Mouse (Mus musculus) midbrain, embryonic 14.5 days (tissue): Measurements from ENCODE around the gene Wfdc21. TPM values are rescaled to one million over a fixed set of nuclear protein-coding genes. Genes with fewer than 3 reads are reported as not detected.

Source experiments
- ATAC-seq: fragments of 200-750 bp; cut with Nextera tagmentation; 2 replicates; pipeline ENCODE4 v1.8.0; 2017; ENCODE audit warnings: moderate number of reproducible peaks, moderate library complexity; ENCODE audit not compliant: low FRiP score, low TSS enrichment
- DNase-seq: peaks from one replicate; pipeline ENCODE4 v3.0.0-alpha.2; 2015
- H3K27ac ChIP-seq: fragments of 300-500 bp; sonication (generic); replicated peaks from 2 replicates; pipeline ENCODE4 v1.5.1; 2014; ENCODE audit warnings: mild to moderate bottlenecking, low read depth, low read length, moderate library complexity
- H3K27me3 ChIP-seq: fragments of 300-500 bp; sonication (generic); 2 replicates; pipeline ENCODE4 v1.6.1; 2014; ENCODE audit warnings: low read length, control low read depth, mixed read lengths; ENCODE audit not compliant: control insufficient read depth, insufficient read depth
- H3K36me3 ChIP-seq: fragments of 300-500 bp; sonication (generic); 2 replicates; pipeline ENCODE4 v1.6.1; 2014; ENCODE audit warnings: low read length, control low read depth; ENCODE audit not compliant: control insufficient read depth, insufficient read depth
- H3K4me1 ChIP-seq: fragments of 300-500 bp; sonication (generic); 2 replicates; pipeline ENCODE4 v1.6.1; 2014; ENCODE audit warnings: mild to moderate bottlenecking, antibody characterized with exemption, low read length, control low read depth; ENCODE audit not compliant: control insufficient read depth, insufficient read depth
- H3K4me2 ChIP-seq: fragments of 300-500 bp; sonication (generic); 2 replicates; pipeline ENCODE4 v1.6.1; 2014; ENCODE audit warnings: mild to moderate bottlenecking, low read length, moderate library complexity
- H3K4me3 ChIP-seq: fragments of 300-500 bp; sonication (generic); replicated peaks from 2 replicates; pipeline ENCODE4 v1.5.1; 2014; ENCODE audit warnings: low read depth, low read length
- H3K9ac ChIP-seq: fragments of 300-500 bp; sonication (generic); replicated peaks from 2 replicates; pipeline ENCODE4 v1.6.1; 2014; ENCODE audit warnings: mild to moderate bottlenecking, low read length, moderate library complexity
- H3K9me3 ChIP-seq: fragments of 300-500 bp; sonication (generic); 2 replicates; pipeline ENCODE4 v1.6.1; 2016; ENCODE audit warnings: low read length, control low read depth, mixed read lengths; ENCODE audit not compliant: control insufficient read depth
- WGBS: fragments of 180-500 bp; shearing (Covaris S2); extraction: QIAGEN DNeasy Blood & Tissue Kit; methylation state at CpG from one replicate; pipeline ENCODE4 v1.1.7; 2014; 5-methylcytosine and 5-hydroxymethylcytosine counted together
- polyA plus RNA-seq: library from polyadenylated mRNA; unstranded; fragments of >200 nt; fragmentation: Nextera tagmentation; extraction: Ambion mirVana; gene quantifications from 2 replicates; pipeline ENCODE4 v1.2.1, GENCODE M21; 2014

Wfdc21 gene
- polyA plus RNA-seq, 1 experiment from 2014 or later: not detected

DNA sequence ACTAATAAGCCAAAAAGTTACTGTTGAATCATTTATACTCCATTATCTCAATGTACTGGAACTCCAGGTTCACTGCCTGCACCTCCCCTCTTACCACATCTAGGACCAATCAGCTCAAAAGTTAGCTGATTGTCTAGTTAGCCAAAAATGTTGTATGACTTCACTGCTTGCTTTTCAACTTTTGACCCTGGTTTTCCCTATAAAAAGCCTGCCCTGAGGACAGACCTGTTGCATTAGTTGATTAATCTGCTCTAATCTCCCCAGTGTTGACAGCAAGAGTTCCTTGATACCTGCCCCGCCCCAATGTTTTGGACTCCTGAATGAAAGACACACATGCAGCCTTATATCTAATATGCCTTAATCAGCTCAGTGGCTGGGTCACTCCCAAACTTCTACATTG lies 15.6 kb upstream of the Wfdc21 start:
- no peak overlapping the region for H3K4me3 ChIP-seq
- no peak overlapping the region for H3K9ac ChIP-seq
- peaks cover 7% of the 10 kb centered on the region; the same call in 1 of the 2 replicates for H3K9me3 ChIP-seq
- no peak for ATAC-seq
- H3K27ac ChIP-seq: no peak overlapping the region
- no peaks in the 10 kb centered on the region for H3K4me1 ChIP-seq
- DNase-seq: no peak
- no peak overlapping the region for H3K4me2 ChIP-seq
- WGBS: 95% methylated on average over 1 of the region's 1 CpGs
- no peaks in the 10 kb centered on the region for H3K27me3 ChIP-seq
- H3K36me3 ChIP-seq: no peaks in the 10 kb centered on the region

- no peak overlapping the region for H3K4me3 ChIP-seq
- no peak overlapping the region for H3K4me2 ChIP-seq
- H3K9me3 ChIP-seq: peaks cover 7% of the 10 kb centered on the region; the same call in 1 of the 2 replicates
- ATAC-seq (no peak), DNase-seq (no peak)
- H3K4me1 ChIP-seq: no peaks in the 10 kb centered on the region
- no peaks in the 10 kb centered on the region for H3K36me3 ChIP-seq
- no peaks in the 10 kb centered on the region for H3K27me3 ChIP-seq
- no peak overlapping the region for H3K9ac ChIP-seq
- no peak overlapping the region for H3K27ac ChIP-seq
- WGBS: 82% methylated on average over 5 of the region's 5 CpGs
These were observed 13.6 kb upstream of the Wfdc21 start for GRCm38 (mm10) chr11:83733071-83733640.

- Histone ChIP-seq H3K9ac (no peak overlapping the region), H3K36me3 (no peaks in the 10 kb centered on the region), H3K27ac (no peak overlapping the region), H3K27me3 (no peaks in the 10 kb centered on the region), H3K4me3 (no peak overlapping the region), H3K4me2 (no peak overlapping the region), H3K4me1 (no peaks in the 10 kb centered on the region), H3K9me3 (peaks cover 7% of the 10 kb centered on the region; the same call in 1 of the 2 replicates)
- WGBS: 86% methylated on average over 1 of the region's 1 CpGs
- DNase-seq: no peak
- no peak for ATAC-seq
These were observed 12.5 kb upstream of the Wfdc21 start for GRCm38 (mm10) chr11:83734215-83734614.

- Histone ChIP-seq H3K4me3 (no peak overlapping the region), H3K27me3 (no peaks in the 10 kb centered on the region), H3K9me3 (peaks cover 7% of the 10 kb centered on the region; the same call in 1 of the 2 replicates), H3K36me3 (no peaks in the 10 kb centered on the region), H3K27ac (no peak overlapping the region), H3K4me2 (no peak overlapping the region), H3K9ac (no peak overlapping the region), H3K4me1 (no peaks in the 10 kb centered on the region)
- DNase-seq (no peak), ATAC-seq (no peak)
- 86% methylated on average over 2 of the region's 2 CpGs for WGBS
These were observed 10.9 kb upstream of the Wfdc21 start for GRCm38 (mm10) chr11:83735881-83736280.

GRCm38 (mm10) chr11:83737109-83737558 lies 9.6 kb upstream of the Wfdc21 start:
- Histone ChIP-seq H3K4me1 (no peaks in the 10 kb centered on the region), H3K4me2 (no peak overlapping the region), H3K9ac (no peak overlapping the region), H3K27ac (no peak overlapping the region), H3K4me3 (no peak overlapping the region), H3K9me3 (peaks cover 7% of the 10 kb centered on the region; the same call in 1 of the 2 replicates), H3K36me3 (no peaks in the 10 kb centered on the region), H3K27me3 (no peaks in the 10 kb centered on the region)
- ATAC-seq: no peak
- no peak for DNase-seq
- 84% methylated on average over 3 of the region's 3 CpGs for WGBS

- WGBS: 23% methylated on average over 5 of the region's 5 CpGs
- Histone ChIP-seq H3K4me2 (no peak overlapping the region), H3K9ac (no peak overlapping the region), H3K9me3 (peaks cover under 1% of the 10 kb centered on the region; the same call in 1 of the 2 replicates), H3K27ac (no peak overlapping the region), H3K4me3 (no peak overlapping the region), H3K27me3 (no peaks in the 10 kb centered on the region), H3K4me1 (no peaks in the 10 kb centered on the region), H3K36me3 (no peaks in the 10 kb centered on the region)
- peak; percentile 91 for DNase-seq
- ATAC-seq: no peak
These were observed 7.5 kb upstream of the Wfdc21 start for GRCm38 (mm10) chr11:83739241-83739640.

- no peak for DNase-seq
- no peak for ATAC-seq
- H3K27ac ChIP-seq: no peak overlapping the region
- no peaks in the 10 kb centered on the region for H3K36me3 ChIP-seq
- no peaks in the 10 kb centered on the region for H3K9me3 ChIP-seq
- WGBS: 79% methylated on average over 4 of the region's 4 CpGs
- no peak overlapping the region for H3K4me2 ChIP-seq
- H3K27me3 ChIP-seq: no peaks in the 10 kb centered on the region
- H3K4me3 ChIP-seq: no peak overlapping the region
- no peak overlapping the region for H3K9ac ChIP-seq
- no peaks in the 10 kb centered on the region for H3K4me1 ChIP-seq
These were observed 6.2 kb upstream of the Wfdc21 start for GRCm38 (mm10) chr11:83740443-83740991.

DNA sequence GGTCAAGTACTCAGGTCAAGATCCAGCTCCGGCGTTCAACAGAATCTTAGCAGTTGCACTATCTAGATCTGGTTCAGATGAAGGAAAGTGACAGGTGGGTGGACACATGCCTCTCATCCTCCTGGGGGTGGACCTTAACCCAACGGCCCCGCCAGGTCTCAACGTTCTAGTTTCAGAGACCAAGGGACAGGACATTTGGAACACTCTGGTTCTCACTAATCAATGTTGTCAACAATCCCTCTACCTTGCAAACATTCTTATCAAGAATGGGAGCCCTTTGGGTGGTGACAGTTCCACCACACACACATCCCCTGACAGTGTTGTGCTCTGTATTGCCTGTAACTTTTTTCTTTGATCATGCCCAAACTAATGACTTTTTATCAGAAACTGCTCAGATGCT lies 4.9 kb upstream of the Wfdc21 start:
- H3K27ac ChIP-seq: no peak overlapping the region
- no peak overlapping the region for H3K9ac ChIP-seq
- no peaks in the 10 kb centered on the region for H3K4me1 ChIP-seq
- H3K36me3 ChIP-seq: no peaks in the 10 kb centered on the region
- no peak overlapping the region for H3K4me3 ChIP-seq
- ATAC-seq (no peak), DNase-seq (no peak)
- H3K9me3 ChIP-seq: no peaks in the 10 kb centered on the region
- H3K27me3 ChIP-seq: no peaks in the 10 kb centered on the region
- H3K4me2 ChIP-seq: no peak overlapping the region
- WGBS: 84% methylated on average over 5 of the region's 5 CpGs

GRCm38 (mm10) chr11:83742731-83743355 lies 3.9 kb upstream of the Wfdc21 start:
- WGBS: 75% methylated on average over 9 of the region's 9 CpGs

More at GRCm38 (mm10) chr11:83742731-83743355, 3.9 kb upstream of the Wfdc21 start:
- Histone ChIP-seq H3K4me3 (no peak overlapping the region), H3K27ac (no peak overlapping the region), H3K4me2 (no peak overlapping the region), H3K9me3 (no peaks in the 10 kb centered on the region), H3K4me1 (no peaks in the 10 kb centered on the region), H3K36me3 (no peaks in the 10 kb centered on the region), H3K9ac (no peak overlapping the region), H3K27me3 (no peaks in the 10 kb centered on the region)
- DNase-seq: no peak
- ATAC-seq: no peak
